Mouse (Mus musculus) CD8-positive naive resting alpha-beta T cell, adult 57 days (primary cell): Measurements from ENCODE around the gene Sema7a. TPM values are rescaled to one million over a fixed set of nuclear protein-coding genes. Genes with fewer than 3 reads are reported as not detected.

Experiments
- total RNA-seq: library from RNA; stranded (reverse); gene quantifications from one replicate; pipeline ENCODE4 v1.2.4, GENCODE M21; 2023

The Sema7a gene
- 2.4 TPM for total RNA-seq

DNA sequence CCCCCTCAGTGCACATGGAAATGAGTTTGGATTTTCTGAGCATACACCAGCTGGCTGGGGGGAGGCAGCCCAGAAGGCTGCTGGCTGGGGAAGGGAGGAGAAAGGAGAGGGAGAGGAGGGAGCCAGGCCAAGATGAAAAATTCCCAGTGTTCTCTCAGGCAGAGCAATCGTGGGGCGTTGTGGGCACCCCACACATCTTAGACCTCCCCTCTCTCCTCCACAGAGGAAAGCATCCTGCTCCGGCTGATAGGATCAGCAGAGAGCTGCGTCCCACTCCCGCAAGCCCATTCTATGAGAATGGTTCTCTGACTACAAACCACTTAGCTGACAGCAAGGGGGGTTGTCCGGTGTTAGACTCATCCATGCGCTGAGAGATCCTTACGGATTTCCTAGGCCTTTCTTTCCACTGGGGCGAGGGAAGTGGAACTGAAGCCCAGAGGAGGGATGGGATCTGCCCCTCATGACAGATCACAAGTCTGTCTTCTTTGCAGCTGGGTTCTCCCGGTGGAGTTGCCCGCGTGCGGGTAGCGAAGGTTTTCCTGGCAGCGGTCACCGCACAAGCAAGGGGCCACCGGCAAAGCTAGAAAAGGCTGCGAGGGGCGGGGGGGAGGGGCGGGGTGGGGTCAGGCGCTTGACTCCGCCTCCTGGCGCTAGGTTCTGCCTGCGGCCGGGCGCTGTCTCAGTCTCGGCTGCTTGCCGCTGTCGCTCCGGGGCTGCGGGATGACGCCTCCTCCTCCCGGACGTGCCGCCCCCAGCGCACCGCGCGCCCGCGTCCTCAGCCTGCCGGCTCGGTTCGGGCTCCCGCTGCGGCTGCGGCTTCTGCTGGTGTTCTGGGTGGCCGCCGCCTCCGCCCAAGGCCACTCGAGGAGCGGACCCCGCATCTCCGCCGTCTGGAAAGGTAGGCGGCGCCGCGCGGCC is at the start of gene Sema7a:
Gene Sema7a, plus strand, starts transcription at position 682 of the 918 bp plus-strand sequence.

GRCm38 (mm10) chr9:57910254-57911160 is 29.4 kb upstream of the Sema7a start, which contains the start of gene Ubl7:
Gene Ubl7 (plus strand): TSS chr9:57910979.

GRCm38 (mm10) chr9:58005753-58006461 is 66.0 kb downstream of the Sema7a start, which contains the start of gene Cyp11a1:
Gene Cyp11a1 (plus strand): TSS chr9:58006411.

Other genes with a start within 250 kb of the Sema7a start
- gene Edc3, start 231.6 kb upstream of the Sema7a start, total RNA-seq: 19.6 TPM
- gene Clk3, start 174.3 kb upstream of the Sema7a start, total RNA-seq: 183 TPM
- 83.7 TPM for gene Arid3b, start 103.3 kb upstream of the Sema7a start, total RNA-seq
- gene Ubl7, start 29.1 kb upstream of the Sema7a start, total RNA-seq: 75.9 TPM
- 0.18 TPM for gene Cyp11a1, start 66.3 kb downstream of the Sema7a start, total RNA-seq
- not detected for gene Stra6, start 123.7 kb downstream of the Sema7a start, total RNA-seq
- gene Ccdc33, start 178.7 kb downstream of the Sema7a start, total RNA-seq: not detected